Mouse (Mus musculus): ENCODE data around the gene Parp8.

DNA sequence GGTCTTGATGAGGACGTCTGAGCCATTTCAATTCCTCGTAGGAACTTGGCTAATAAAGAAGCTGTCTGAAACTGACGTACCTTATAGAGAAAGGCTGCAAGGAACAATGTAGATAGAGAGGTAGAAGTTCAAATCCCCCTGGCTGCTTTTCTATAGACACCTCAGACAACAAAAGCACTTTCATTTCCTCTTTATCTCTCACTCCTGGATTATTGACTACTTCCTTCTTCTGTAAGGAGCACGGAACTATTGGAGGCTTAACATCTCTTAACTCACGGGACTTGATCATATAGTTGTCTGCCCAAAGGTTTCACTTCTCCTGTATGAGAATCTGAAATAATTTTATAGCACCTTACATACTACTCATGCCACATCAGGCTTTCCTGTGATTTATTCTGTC is 2.9 kb upstream of the Parp8 start:
- TF ChIP-seq CTCF (IDR thresholded peaks at IDR 0.05) (no peak), POLR2A (IDR thresholded peaks at IDR 0.05; ENCODE audit: insufficient read depth, low read depth, low read length) (no peak), EP300 (IDR thresholded peaks at IDR 0.05; ENCODE audit: insufficient read depth, low read depth, low read length) (no peak)

All from heart, adult 2 months (tissue).